Mouse (Mus musculus) limb, embryonic 14.5 days (tissue): ENCODE data around the gene Sbno2. TPM values are rescaled to one million over a fixed set of nuclear protein-coding genes. Genes with fewer than 3 reads are reported as not detected.

Experiments used
- ATAC-seq: fragments of 200-750 bp; cut with Nextera tagmentation; 2 replicates; pipeline ENCODE4 v1.8.0; 2017; ENCODE audit warnings: low read depth, moderate number of reproducible peaks, moderate TSS enrichment; ENCODE audit not compliant: low FRiP score
- DNase-seq: peaks from one replicate; pipeline ENCODE4 v3.0.0-alpha.2; 2015; ENCODE audit warnings: low spot score
- H3K27ac ChIP-seq: fragments of 300-500 bp; sonication (generic); replicated peaks from 2 replicates; pipeline ENCODE4 v1.5.1; 2014; ENCODE audit warnings: low read depth, mild to moderate bottlenecking, low read length, moderate library complexity, mixed read lengths
- H3K27me3 ChIP-seq: fragments of 300-500 bp; sonication (generic); 2 replicates; pipeline ENCODE4 v1.6.1; 2014; ENCODE audit warnings: low read length, mixed read lengths; ENCODE audit not compliant: control insufficient read depth, insufficient read depth
- H3K36me3 ChIP-seq: fragments of 300-500 bp; sonication (generic); 2 replicates; pipeline ENCODE4 v1.6.1; 2014; ENCODE audit warnings: mild to moderate bottlenecking, low read length, moderate library complexity, mixed read lengths; ENCODE audit not compliant: control insufficient read depth, insufficient read depth
- H3K4me1 ChIP-seq: fragments of 300-500 bp; sonication (generic); 2 replicates; pipeline ENCODE4 v1.6.1; 2014; ENCODE audit warnings: antibody characterized with exemption, low read length, mixed read lengths; ENCODE audit not compliant: control insufficient read depth, insufficient read depth
- H3K4me2 ChIP-seq: fragments of 300-500 bp; sonication (generic); replicated peaks from 2 replicates; pipeline ENCODE4 v1.6.1; 2014; ENCODE audit warnings: low read depth, mild to moderate bottlenecking, low read length, moderate library complexity; ENCODE audit not compliant: severe bottlenecking
- H3K4me3 ChIP-seq: fragments of 300-500 bp; sonication (generic); replicated peaks from 2 replicates; pipeline ENCODE4 v1.5.1; 2014; ENCODE audit warnings: low read length
- H3K9ac ChIP-seq: fragments of 300-500 bp; sonication (generic); 2 replicates; pipeline ENCODE4 v1.6.1; 2014; ENCODE audit warnings: mild to moderate bottlenecking, low read depth, low read length, moderate library complexity; ENCODE audit not compliant: severe bottlenecking
- H3K9me3 ChIP-seq: fragments of 300-500 bp; sonication (generic); 2 replicates; pipeline ENCODE4 v1.6.1; 2016; ENCODE audit warnings: low read length; ENCODE audit not compliant: control insufficient read depth
- POLR2A ChIP-seq: fragments of 200-500 bp; IDR thresholded peaks from 2 replicates; pipeline ENCODE4 v1.8.0; 2012; ENCODE audit warnings: inconsistent platforms, mild to moderate bottlenecking, moderate library complexity, borderline replicate concordance; ENCODE audit not compliant: insufficient read depth, insufficient read length; ENCODE audit errors: extremely low read depth
- WGBS: fragments of 180-500 bp; shearing (Covaris S2); extraction: QIAGEN DNeasy Blood & Tissue Kit; methylation state at CpG from one replicate; pipeline ENCODE4 v1.1.7; 2014; 5-methylcytosine and 5-hydroxymethylcytosine counted together
- polyA plus RNA-seq, 2 experiments: library from polyadenylated mRNA; depleted of rRNA in 1 of 2; stranded (reverse) in 1 of 2; unstranded in 1 of 2; fragments of >200 nt; fragmentation: Nextera tagmentation in 1 of 2; extraction: Ambion mirVana in 1 of 2; gene quantifications; 2 replicates each; pipeline versions ENCODE4 v1.2.1 to v1.2.3; 2012 to 2014

Sbno2 gene
- polyA plus RNA-seq, 2 experiments: 16.8 to 24.9 TPM

DNA sequence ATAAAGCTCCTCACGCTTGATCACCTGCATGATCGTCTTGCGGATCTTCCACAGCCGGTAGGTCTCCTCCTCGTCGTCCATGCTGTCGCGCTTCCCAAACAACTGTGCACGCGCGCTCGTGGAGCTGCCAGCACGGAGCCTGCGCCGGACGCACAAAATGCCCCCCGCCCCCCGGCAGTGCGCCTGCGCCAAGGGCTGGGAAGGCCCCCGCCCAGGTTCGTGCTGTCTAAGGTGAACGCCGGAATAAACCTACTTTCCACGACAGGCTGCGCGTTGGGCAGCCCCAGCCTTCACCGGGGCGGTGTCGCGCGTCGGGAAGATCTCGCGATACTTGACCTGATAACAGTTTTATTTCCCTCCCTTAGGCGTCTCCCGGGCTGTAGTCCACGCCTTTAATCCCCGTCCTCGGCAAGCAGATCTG is 65.8 kb downstream of the Sbno2 start, which contains the start of gene Polr2e:
TSS of gene Polr2e (minus strand) at position 237 of the 421 bp plus-strand sequence.
- H3K9ac ChIP-seq: peak within 1 kb of the TSS; percentile 80
- peaks cover 10% of the 10 kb centered on the region for H3K4me1 ChIP-seq
- 2% methylated on average over 40 of the region's 40 CpGs for WGBS
- peak within 1 kb of the TSS; percentile 73 for H3K4me2 ChIP-seq
- H3K4me3 ChIP-seq: peak within 1 kb of the TSS; percentile 93
- DNase-seq (peak; percentile 99), ATAC-seq (peak; percentile 99)
- H3K27ac ChIP-seq: peak within 1 kb of the TSS; percentile 50; the same call in 1 of the 2 replicates
- H3K36me3 ChIP-seq: peaks cover 38% of the 10 kb centered on the region
- TF ChIP-seq POLR2A: peak; percentile 76; the same call in 1 of the 2 replicates
- no peaks in the 10 kb centered on the region for H3K9me3 ChIP-seq
- no peaks in the 10 kb centered on the region for H3K27me3 ChIP-seq

DNA sequence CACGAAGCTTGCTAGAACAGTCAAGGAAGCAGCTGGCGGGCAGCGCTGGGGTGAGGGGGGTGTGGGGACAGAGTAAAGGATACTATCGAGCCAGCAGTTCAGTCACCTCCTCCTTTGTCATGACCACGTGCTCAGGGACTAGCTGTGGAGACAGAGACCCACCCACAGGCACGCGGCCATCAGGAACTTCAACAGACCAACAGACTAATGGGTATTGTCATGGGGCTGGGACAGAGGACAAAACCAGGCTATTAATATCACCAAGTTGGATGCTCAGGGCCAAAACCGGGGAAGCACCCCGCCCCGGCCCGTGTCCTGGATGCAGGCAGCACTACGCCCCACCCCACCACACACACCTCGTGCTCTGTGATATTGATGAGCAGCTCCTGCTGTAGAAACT is 68.5 kb downstream of the Sbno2 start:
- Histone ChIP-seq H3K9ac (no peak overlapping the region), H3K4me3 (no peak overlapping the region), H3K36me3 (peaks cover 41% of the 10 kb centered on the region), H3K4me2 (no peak overlapping the region), H3K27me3 (no peaks in the 10 kb centered on the region), H3K27ac (no peak overlapping the region), H3K4me1 (peaks cover 10% of the 10 kb centered on the region), H3K9me3 (no peaks in the 10 kb centered on the region)
- no peak for TF ChIP-seq POLR2A
- DNase-seq (no peak), ATAC-seq (no peak)
- 98% methylated on average over 13 of the region's 13 CpGs for WGBS

DNA sequence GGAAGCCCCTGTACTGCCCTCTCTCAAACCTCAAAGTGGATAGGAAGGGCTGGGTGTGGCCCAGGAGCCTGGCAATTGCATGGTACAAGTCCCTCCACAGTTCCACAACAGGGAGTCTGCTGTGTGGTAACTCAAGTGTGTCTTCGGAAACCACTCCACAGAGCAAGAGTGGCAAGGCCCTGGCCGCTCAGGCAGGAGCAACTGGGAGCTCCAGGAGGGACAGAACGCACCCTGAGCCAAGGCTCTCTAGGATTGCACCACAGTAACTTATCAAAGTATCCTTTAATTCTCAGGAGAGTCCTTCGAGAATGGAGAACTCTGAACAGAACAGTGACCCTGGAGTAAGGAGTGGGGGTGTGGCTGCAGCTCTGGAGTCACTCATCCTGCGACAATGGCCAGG is 69.7 kb downstream of the Sbno2 start:
- Histone ChIP-seq H3K4me1 (peaks cover 10% of the 10 kb centered on the region), H3K4me2 (no peak overlapping the region), H3K9me3 (no peaks in the 10 kb centered on the region), H3K27ac (no peak overlapping the region), H3K4me3 (no peak overlapping the region), H3K27me3 (no peaks in the 10 kb centered on the region), H3K9ac (0 out of 2 replicates have a peak overlapping the region, but pooled peaks have one; percentile 28), H3K36me3 (peaks cover 41% of the 10 kb centered on the region)
- WGBS: 93% methylated on average over 5 of the region's 5 CpGs
- TF ChIP-seq POLR2A: no peak
- no peak for DNase-seq
- no peak for ATAC-seq

DNA sequence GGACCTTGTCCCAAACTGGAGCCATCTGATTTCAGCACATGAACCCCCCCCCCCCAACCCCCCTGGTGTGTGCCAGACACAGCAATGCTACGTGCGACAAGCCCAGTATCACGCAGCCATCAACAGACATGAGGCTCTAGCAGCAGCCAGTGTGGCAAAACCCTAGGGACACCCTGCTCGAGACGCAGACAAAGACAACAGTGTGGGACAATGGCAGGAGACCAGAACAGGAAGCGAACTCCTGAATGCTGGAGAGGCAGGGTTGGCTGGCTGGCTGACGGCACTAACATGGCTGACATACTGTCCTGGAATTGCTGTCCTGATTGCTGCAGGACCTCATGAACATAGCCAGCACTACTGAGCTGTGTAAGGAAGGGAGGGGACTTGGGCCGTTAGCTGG is 70.2 kb downstream of the Sbno2 start:
- 81% methylated on average over 8 of the region's 8 CpGs for WGBS
- Histone ChIP-seq H3K9ac (no peak overlapping the region), H3K36me3 (peaks cover 41% of the 10 kb centered on the region), H3K4me1 (peaks cover 10% of the 10 kb centered on the region), H3K27me3 (no peaks in the 10 kb centered on the region), H3K4me2 (no peak overlapping the region), H3K4me3 (no peak overlapping the region), H3K9me3 (no peaks in the 10 kb centered on the region), H3K27ac (no peak overlapping the region)
- ATAC-seq (no peak), DNase-seq (no peak)
- TF ChIP-seq POLR2A: no peak

DNA sequence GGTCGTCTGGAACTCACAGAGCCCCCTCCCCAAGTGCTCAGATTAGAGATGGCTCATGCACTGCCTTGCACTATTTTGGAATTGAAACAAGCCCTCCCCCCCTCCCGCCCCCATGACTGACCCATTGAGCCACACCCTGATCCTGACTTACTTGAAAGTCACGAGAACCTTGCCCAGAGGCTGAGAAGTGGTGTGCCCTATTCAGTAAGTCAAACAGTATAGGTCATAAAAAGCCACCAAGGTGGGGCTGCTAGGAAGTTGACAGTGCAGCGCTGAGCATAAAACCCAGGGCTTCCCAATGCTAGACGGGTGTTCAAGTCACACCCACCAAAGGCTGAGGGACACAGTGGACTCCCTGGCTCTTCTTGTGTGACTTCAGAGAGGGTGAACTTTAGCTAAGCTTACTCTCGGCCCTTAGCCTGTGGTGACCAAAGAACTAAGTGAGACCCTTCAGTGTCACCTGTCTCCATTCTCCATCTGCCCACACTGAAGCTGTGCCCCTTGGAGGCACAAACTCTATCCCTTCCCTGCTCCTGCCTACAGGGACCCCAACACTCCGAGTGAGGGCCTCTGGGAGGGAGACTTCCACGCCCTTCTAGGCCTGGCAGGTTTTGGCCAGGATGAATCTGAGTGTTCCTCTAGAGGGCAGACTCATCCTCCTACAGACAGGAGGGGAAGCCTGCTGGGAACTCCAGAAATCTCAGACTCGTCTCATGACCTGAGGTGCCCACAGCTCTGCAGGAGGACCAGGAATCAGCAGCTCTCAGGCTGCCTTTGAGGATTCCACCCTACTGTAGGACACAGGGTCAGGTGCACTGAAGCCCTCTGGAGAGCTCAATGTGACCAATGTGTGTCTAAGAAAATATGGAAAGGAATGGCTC is 71.6 kb downstream of the Sbno2 start:
- DNase-seq: no peak
- Histone ChIP-seq H3K36me3 (peaks cover 41% of the 10 kb centered on the region), H3K4me1 (peaks cover 9% of the 10 kb centered on the region), H3K27me3 (no peaks in the 10 kb centered on the region), H3K9me3 (no peaks in the 10 kb centered on the region), H3K9ac (no peak overlapping the region), H3K4me3 (no peak overlapping the region), H3K27ac (no peak overlapping the region), H3K4me2 (no peak overlapping the region)
- 34% methylated on average over 9 of the region's 9 CpGs for WGBS
- no peak for TF ChIP-seq POLR2A
- peak; percentile 37; the same call in 1 of the 2 replicates for ATAC-seq
